Mouse (Mus musculus) cerebellum, postnatal 10 days (tissue): ENCODE data around the gene Cyp4f16.
"Not testable (repeated sequence)": the region's sequence is repeated elsewhere in the genome, so short reads cannot be mapped to it uniquely, and the experiment has no call there.

Experiments used
- DNase-seq, 2 experiments: peaks; one replicate each; pipeline ENCODE4 v3.0.0; 2021; ENCODE audit warnings: mixed read lengths in 2 of 2

The Cyp4f16 gene

GRCm38 (mm10) chr17:32550900-32551770, 14.8 kb downstream of the Cyp4f16 start:
- DNase-seq = peak; percentile 93

DNA sequence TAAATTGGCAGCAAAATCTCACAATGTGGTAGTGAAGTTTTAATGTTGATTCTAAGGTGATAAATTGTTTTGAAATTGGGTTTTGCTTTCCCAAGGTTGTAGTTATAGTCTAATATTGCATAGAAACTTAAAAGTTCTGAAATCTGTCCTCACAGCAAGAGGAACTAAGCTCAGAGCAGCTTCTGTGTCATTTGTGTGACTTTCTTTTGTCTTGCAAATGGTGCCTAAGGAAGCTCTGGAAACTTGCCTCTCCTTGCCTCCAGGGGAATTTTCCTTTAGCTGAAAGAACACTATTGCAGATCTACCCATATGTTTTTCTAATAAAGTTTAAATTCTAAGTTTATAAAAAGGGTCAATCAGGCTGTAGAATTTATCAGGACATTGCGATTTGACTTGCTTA, 16.7 kb downstream of the Cyp4f16 start:
- DNase-seq = not testable (repeated sequence)

DNA sequence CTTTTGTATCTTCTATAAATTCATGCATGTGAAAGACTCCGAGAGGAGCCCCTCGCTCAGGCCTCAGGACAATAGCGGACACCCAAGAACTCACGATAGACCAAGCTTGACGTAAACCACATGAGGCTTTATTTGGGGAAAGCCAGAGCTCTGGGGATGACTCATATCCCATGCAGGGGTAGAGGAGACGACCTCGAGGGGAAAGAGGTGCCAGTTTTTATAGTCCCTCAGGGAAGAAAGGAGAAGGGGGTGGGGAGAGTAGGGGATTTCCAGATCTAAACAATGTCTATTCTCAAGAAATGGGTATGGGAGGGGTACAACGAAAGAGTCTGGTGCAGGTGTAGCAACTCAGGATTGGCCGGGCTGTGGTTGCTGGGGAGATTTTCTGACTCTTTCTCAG, 18.0 kb downstream of the Cyp4f16 start:
- not testable (repeated sequence) for DNase-seq

GRCm38 (mm10) chr17:32563301-32563700, 26.9 kb downstream of the Cyp4f16 start:
- not testable (repeated sequence) for DNase-seq

DNA sequence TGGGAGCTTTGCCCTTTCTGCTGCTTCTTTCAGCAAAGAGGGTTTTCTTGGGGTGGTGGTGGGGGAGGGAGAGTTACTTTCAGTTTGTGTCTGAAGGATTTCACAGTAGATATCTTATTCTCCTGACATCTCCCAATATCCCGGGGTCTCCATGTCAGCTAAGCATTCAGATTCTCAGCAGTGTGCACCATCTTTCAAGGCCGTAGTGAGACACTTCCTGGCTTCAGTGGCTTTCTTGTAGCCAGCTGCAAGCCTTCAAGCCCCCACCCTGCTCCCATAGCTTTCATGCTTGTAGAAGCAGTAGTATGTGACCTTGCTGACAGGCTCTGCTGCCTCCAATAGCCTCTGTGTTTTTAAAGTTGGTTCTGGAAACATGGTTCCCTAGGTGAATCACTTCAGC, 36.9 kb downstream of the Cyp4f16 start:
- not testable (repeated sequence) for DNase-seq

GRCm38 (mm10) chr17:32577496-32578186, 41.3 kb downstream of the Cyp4f16 start:
- DNase-seq = no peak

GRCm38 (mm10) chr17:32596494-32596893, 60.1 kb downstream of the Cyp4f16 start:
- no peak for DNase-seq
